Mouse (Mus musculus) kidney, embryonic 15.5 days (tissue): Measurements from ENCODE around the gene B3gnt8. TPM values are rescaled to one million over a fixed set of nuclear protein-coding genes. Genes with fewer than 3 reads are reported as not detected.
A peak's percentile ranks its signal among the peaks of the same experiment; 100 is the strongest.

Experiments
- ATAC-seq: fragments of 200-750 bp; cut with Nextera tagmentation; replicated peaks from 2 replicates; pipeline ENCODE4 v1.8.0; 2017; ENCODE audit warnings: moderate TSS enrichment; ENCODE audit not compliant: low FRiP score
- H3K27ac ChIP-seq: fragments of 300-500 bp; sonication (generic); 2 replicates; pipeline ENCODE4 v1.5.1; 2015; ENCODE audit warnings: mild to moderate bottlenecking, inconsistent platforms
- H3K27me3 ChIP-seq: fragments of 300-500 bp; sonication (generic); 2 replicates; pipeline ENCODE4 v1.6.1; 2015; ENCODE audit warnings: inconsistent platforms
- H3K36me3 ChIP-seq: fragments of 300-500 bp; sonication (generic); 2 replicates; pipeline ENCODE4 v1.6.1; 2015; ENCODE audit warnings: inconsistent platforms
- H3K4me1 ChIP-seq: fragments of 300-500 bp; sonication (generic); 2 replicates; pipeline ENCODE4 v1.6.1; 2015; ENCODE audit warnings: inconsistent platforms
- H3K4me2 ChIP-seq: fragments of 300-500 bp; sonication (generic); 2 replicates; pipeline ENCODE4 v1.6.1; 2015; ENCODE audit warnings: moderate library complexity, mild to moderate bottlenecking, inconsistent platforms
- H3K4me3 ChIP-seq: fragments of 300-500 bp; sonication (generic); replicated peaks from 2 replicates; pipeline ENCODE4 v1.5.1; 2015; ENCODE audit warnings: mild to moderate bottlenecking, inconsistent platforms
- H3K9ac ChIP-seq: fragments of 300-500 bp; sonication (generic); 2 replicates; pipeline ENCODE4 v1.6.1; 2015; ENCODE audit warnings: mild to moderate bottlenecking, inconsistent platforms
- H3K9me3 ChIP-seq: fragments of 300-500 bp; sonication (generic); replicated peaks from 2 replicates; pipeline ENCODE4 v1.6.1; 2016; ENCODE audit warnings: inconsistent platforms
- WGBS: fragments of 180-500 bp; shearing (Covaris S2); methylation state at CpG from one replicate; pipeline ENCODE4 v1.1.7; 2015; ENCODE audit warnings: mixed read lengths; 5-methylcytosine and 5-hydroxymethylcytosine counted together
- polyA plus RNA-seq: library from polyadenylated mRNA; unstranded; fragments of >200 nt; fragmentation: Nextera tagmentation; extraction: Ambion mirVana; gene quantifications from 2 replicates; pipeline ENCODE4 v1.2.1, GENCODE M21; 2015

Gene B3gnt8
- polyA plus RNA-seq, 1 experiment from 2014 or later = 13.6 TPM

DNA sequence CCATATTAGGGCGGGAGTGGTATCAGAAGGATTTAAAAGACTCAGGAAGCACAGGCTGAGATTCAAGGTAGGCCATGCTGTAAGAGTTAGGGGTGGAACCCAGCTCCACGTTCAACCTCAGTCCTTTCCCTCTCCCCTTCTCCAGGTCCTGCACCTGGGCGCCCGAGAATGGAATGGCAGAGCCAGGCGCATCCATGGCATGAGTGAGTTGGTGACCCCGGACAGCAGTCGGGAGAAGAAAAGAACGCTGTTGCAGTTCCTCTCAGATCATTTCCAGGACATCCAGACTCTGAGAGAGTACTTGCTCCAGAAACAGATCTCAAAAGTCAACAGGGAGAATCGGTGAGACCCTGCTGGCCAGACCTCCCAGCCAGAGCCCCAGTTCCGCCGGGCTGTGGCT, 5.7 kb upstream of the B3gnt8 start:
- Histone ChIP-seq H3K4me3 (no peak overlapping the region), H3K27me3 (no peaks in the 10 kb centered on the region), H3K36me3 (peaks cover 48% of the 10 kb centered on the region), H3K4me1 (peaks cover 10% of the 10 kb centered on the region), H3K9ac (no peak overlapping the region), H3K27ac (no peak overlapping the region), H3K4me2 (no peak overlapping the region), H3K9me3 (no peaks in the 10 kb centered on the region)
- 93% methylated on average over 11 of the region's 11 CpGs for WGBS
- no peak for ATAC-seq

DNA sequence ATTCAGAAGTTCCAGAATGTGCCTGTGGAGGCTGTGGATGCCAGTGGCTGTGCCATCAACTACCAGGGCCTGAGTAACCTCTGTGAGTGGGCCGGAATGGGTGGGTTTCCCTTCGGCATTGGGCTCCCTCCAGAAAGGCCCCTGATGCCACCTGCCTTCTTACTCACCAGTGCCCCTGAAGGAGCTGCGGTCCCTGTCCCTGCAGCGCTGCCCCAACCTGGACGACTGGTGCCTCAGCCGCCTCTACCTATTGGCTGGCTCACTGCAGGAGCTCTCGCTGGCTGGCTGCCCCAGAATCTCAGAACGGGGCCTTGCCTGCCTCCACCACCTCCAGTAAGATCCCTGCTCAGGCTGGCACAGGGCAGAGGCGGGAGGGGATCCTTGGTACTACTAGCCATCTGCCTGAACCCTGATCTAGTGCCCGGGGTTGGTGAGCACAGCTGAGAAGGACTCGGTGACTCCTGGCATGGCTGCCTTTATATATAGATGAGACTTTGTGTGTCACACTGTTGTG, 2.5 kb upstream of the B3gnt8 start:
- Histone ChIP-seq H3K9ac (no peak overlapping the region), H3K9me3 (no peaks in the 10 kb centered on the region), H3K4me2 (no peak overlapping the region), H3K4me1 (peaks cover 36% of the 10 kb centered on the region), H3K36me3 (peaks cover 49% of the 10 kb centered on the region), H3K4me3 (no peak overlapping the region), H3K27me3 (no peaks in the 10 kb centered on the region), H3K27ac (no peak overlapping the region)
- ATAC-seq = no peak
- 93% methylated on average over 11 of the region's 11 CpGs for WGBS

- peaks cover 58% of the 10 kb centered on the region for H3K36me3 ChIP-seq
- no peak for ATAC-seq
- H3K27ac ChIP-seq = no peak overlapping the region
- no peak overlapping the region for H3K4me3 ChIP-seq
- peaks cover 37% of the 10 kb centered on the region for H3K4me1 ChIP-seq
- no peaks in the 10 kb centered on the region for H3K9me3 ChIP-seq
- H3K4me2 ChIP-seq = no peak overlapping the region
- WGBS = 82% methylated on average over 5 of the region's 5 CpGs
- no peak overlapping the region for H3K9ac ChIP-seq
- H3K27me3 ChIP-seq = no peaks in the 10 kb centered on the region
Observed at GRCm38 (mm10) chr7:25624851-25625250, 1.6 kb upstream of the B3gnt8 start.

GRCm38 (mm10) chr7:25625594-25626250, 732 bp upstream of the B3gnt8 start:
- Histone ChIP-seq H3K4me2 (no peak overlapping the region), H3K27ac (peak overlapping the region; percentile 86), H3K27me3 (no peaks in the 10 kb centered on the region), H3K9ac (no peak overlapping the region), H3K9me3 (no peaks in the 10 kb centered on the region), H3K4me1 (peaks cover 33% of the 10 kb centered on the region), H3K36me3 (peaks cover 66% of the 10 kb centered on the region), H3K4me3 (no peak overlapping the region)
- ATAC-seq = no peak
- WGBS = 73% methylated on average over 10 of the region's 10 CpGs

- Histone ChIP-seq H3K36me3 (peaks cover 65% of the 10 kb centered on the region), H3K4me2 (peak overlapping the region; percentile 81), H3K9me3 (no peaks in the 10 kb centered on the region), H3K27me3 (no peaks in the 10 kb centered on the region), H3K4me1 (peaks cover 33% of the 10 kb centered on the region), H3K4me3 (peak overlapping the region; percentile 51), H3K27ac (peak overlapping the region; percentile 86), H3K9ac (peak overlapping the region; percentile 56)
- ATAC-seq = peak; percentile 90
- WGBS = 13% methylated on average over 38 of the region's 38 CpGs
Observed at GRCm38 (mm10) chr7:25627431-25628322, 1.2 kb downstream of the B3gnt8 start.

GRCm38 (mm10) chr7:25628323-25628620, 1.8 kb downstream of the B3gnt8 start:
- Histone ChIP-seq H3K36me3 (peaks cover 65% of the 10 kb centered on the region), H3K27ac (0 out of 2 replicates have a peak overlapping the region, but pooled peaks have one; percentile 86), H3K27me3 (no peaks in the 10 kb centered on the region), H3K4me1 (peaks cover 33% of the 10 kb centered on the region), H3K4me3 (peak overlapping the region; percentile 51), H3K9me3 (no peaks in the 10 kb centered on the region), H3K9ac (peak overlapping the region; percentile 56), H3K4me2 (peak overlapping the region; percentile 81)
- 64% methylated on average over 8 of the region's 8 CpGs for WGBS
- no peak for ATAC-seq

DNA sequence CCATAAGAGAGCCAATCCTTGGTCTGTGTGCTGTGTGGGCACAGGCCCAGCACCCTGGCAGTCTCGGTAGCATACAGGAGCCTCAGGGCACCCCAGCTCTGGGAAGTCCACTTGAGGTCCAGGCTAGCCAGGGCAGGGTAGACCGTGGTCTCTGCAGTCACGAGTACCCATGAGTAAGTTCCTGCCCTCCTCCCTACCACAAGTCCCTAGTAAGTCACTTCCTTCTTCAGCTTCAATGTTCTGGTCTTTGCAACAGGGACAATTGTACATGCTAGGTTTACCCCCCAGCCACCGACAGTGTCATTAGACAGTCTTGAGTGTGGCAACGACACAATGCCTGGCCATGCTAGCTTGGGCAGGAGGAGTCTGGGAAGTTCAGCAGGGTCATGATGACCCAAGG, 6.2 kb downstream of the B3gnt8 start:
- H3K27ac ChIP-seq = no peak overlapping the region
- no peak for ATAC-seq
- 89% methylated on average over 5 of the region's 5 CpGs for WGBS
- H3K4me2 ChIP-seq = no peak overlapping the region
- peaks cover 18% of the 10 kb centered on the region for H3K4me1 ChIP-seq
- no peaks in the 10 kb centered on the region for H3K9me3 ChIP-seq
- peaks cover 60% of the 10 kb centered on the region for H3K36me3 ChIP-seq
- no peak overlapping the region for H3K9ac ChIP-seq
- H3K4me3 ChIP-seq = no peak overlapping the region
- H3K27me3 ChIP-seq = no peaks in the 10 kb centered on the region

- 68% methylated on average over 3 of the region's 3 CpGs for WGBS
- Histone ChIP-seq H3K9me3 (no peaks in the 10 kb centered on the region), H3K4me2 (no peak overlapping the region), H3K27ac (no peak overlapping the region), H3K36me3 (peaks cover 55% of the 10 kb centered on the region), H3K27me3 (no peaks in the 10 kb centered on the region), H3K4me3 (no peak overlapping the region), H3K4me1 (no peaks in the 10 kb centered on the region), H3K9ac (no peak overlapping the region)
- ATAC-seq = no peak
Observed at GRCm38 (mm10) chr7:25636373-25636772, 9.9 kb downstream of the B3gnt8 start.

DNA sequence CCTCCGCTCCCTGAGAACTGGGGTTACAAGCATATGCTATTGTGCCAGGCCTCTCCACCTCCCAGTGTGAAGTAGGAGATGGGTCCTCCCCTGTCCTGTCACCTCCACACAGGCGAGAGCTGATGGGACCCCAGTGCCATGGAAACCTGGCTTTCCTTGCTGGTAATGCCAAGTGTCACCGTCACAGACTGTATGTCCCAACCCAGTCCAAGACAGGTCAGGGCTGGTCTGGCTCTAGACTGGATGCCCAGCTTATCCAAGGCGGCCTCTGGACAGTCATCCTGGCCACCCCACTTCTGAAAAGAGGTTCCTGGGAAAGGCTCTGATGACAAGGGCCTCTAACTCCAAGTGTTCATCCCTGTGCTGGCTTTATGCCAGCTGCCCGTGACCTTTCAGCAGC, 10.6 kb downstream of the B3gnt8 start:
- Histone ChIP-seq H3K4me1 (no peaks in the 10 kb centered on the region), H3K9me3 (no peaks in the 10 kb centered on the region), H3K9ac (no peak overlapping the region), H3K27ac (no peak overlapping the region), H3K27me3 (no peaks in the 10 kb centered on the region), H3K4me3 (no peak overlapping the region), H3K4me2 (no peak overlapping the region), H3K36me3 (peaks cover 52% of the 10 kb centered on the region)
- no peak for ATAC-seq
- WGBS = 90% methylated on average over 5 of the region's 5 CpGs

DNA sequence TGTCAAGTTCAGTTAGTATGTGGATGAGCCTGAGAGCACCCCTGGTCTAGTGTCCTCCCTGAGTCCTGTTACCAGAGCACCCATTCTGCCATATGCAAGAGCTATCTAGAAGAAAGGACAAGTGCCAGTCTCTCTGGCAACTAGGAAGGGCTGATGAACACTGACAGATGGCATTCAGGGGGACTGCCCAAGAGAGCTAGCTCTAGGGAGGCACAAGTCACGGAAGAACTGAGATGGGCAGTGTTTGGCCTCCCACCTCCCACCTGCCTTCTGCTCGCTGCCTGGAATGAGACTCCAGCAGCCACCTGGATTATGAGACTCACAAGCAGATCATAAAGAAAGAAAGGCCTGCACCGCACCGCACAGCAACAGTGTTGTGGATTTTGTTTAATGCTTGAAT, 13.3 kb downstream of the B3gnt8 start:
- Histone ChIP-seq H3K9me3 (no peaks in the 10 kb centered on the region), H3K27ac (no peak overlapping the region), H3K4me1 (peaks cover 3% of the 10 kb centered on the region), H3K4me2 (no peak overlapping the region), H3K4me3 (no peak overlapping the region), H3K9ac (no peak overlapping the region), H3K36me3 (peaks cover 38% of the 10 kb centered on the region), H3K27me3 (no peaks in the 10 kb centered on the region)
- ATAC-seq = no peak
- WGBS = 89% methylated on average over 4 of the region's 4 CpGs

- ATAC-seq = no peak
- Histone ChIP-seq H3K36me3 (peaks cover 12% of the 10 kb centered on the region; the same call in 1 of the 2 replicates), H3K9ac (no peak overlapping the region), H3K27me3 (no peaks in the 10 kb centered on the region), H3K4me2 (no peak overlapping the region), H3K9me3 (no peaks in the 10 kb centered on the region), H3K27ac (no peak overlapping the region), H3K4me1 (peaks cover 10% of the 10 kb centered on the region), H3K4me3 (no peak overlapping the region)
- 73% methylated on average over 10 of the region's 10 CpGs for WGBS
Observed at GRCm38 (mm10) chr7:25644136-25644535, 17.7 kb downstream of the B3gnt8 start.

- H3K4me1 ChIP-seq = peaks cover 10% of the 10 kb centered on the region
- H3K27me3 ChIP-seq = no peaks in the 10 kb centered on the region
- H3K27ac ChIP-seq = 0 out of 2 replicates have a peak overlapping the region, but pooled peaks have one; percentile 33
- no peak overlapping the region for H3K4me3 ChIP-seq
- H3K9ac ChIP-seq = no peak overlapping the region
- H3K9me3 ChIP-seq = no peaks in the 10 kb centered on the region
- 39% methylated on average over 4 of the region's 4 CpGs for WGBS
- H3K36me3 ChIP-seq = peaks cover 8% of the 10 kb centered on the region; the same call in 1 of the 2 replicates
- H3K4me2 ChIP-seq = no peak overlapping the region
- no peak for ATAC-seq
Observed at GRCm38 (mm10) chr7:25644631-25645030, 18.2 kb downstream of the B3gnt8 start.
